ENCODE assay signal across 10 mouse cellular contexts in genomic region chr19:59388399-59388798, GRCm38 (mm10). TPM values are rescaled to one million over a fixed set of nuclear protein-coding genes. Genes with fewer than 3 reads are reported as not detected.
DNase-seq lines count a peak whose midpoint lies in the region; ATAC-seq lines count a peak whose summit lies in the region.
"Had no signal": no experiment of that assay in that cellular context is flagged by ENCODE, and none has a peak within 500 bp of the region (broad histone marks: within the 10 kb centered on the region; RNA-seq: fewer than 3 reads in every experiment).

No protein-coding gene starts in this region.

- 10% methylated on average over 5 of the region's 5 CpGs for WGBS in embryonic facial prominence, embryonic 11.5 days
- 7% methylated on average over 5 of the region's 5 CpGs for WGBS in hindbrain, embryonic 16.5 days

- H3K9me3 ChIP-seq in embryonic facial prominence, embryonic 11.5 days (replicated peaks; ENCODE audit: control insufficient read depth, low read length), result no peaks in the 10 kb centered on the region
- no peaks in the 10 kb centered on the region for H3K9me3 ChIP-seq in hindbrain, embryonic 16.5 days (ENCODE audit: control insufficient read depth, low read length)

- H3K27ac ChIP-seq in embryonic facial prominence, embryonic 11.5 days (replicated peaks; ENCODE audit: low read depth, low read length), result no peak overlapping the region
- H3K27ac ChIP-seq in hindbrain, embryonic 16.5 days (ENCODE audit: low read depth, low read length), result no peak overlapping the region

- no peak overlapping the region for H3K4me2 ChIP-seq in embryonic facial prominence, embryonic 11.5 days (ENCODE audit: low read depth, low read length)
- H3K4me2 ChIP-seq in hindbrain, embryonic 16.5 days (ENCODE audit: low read length), result peak overlapping the region; percentile 39

- peak; percentile 56 for ATAC-seq in frontal cortex, adult (ENCODE audit: low TSS enrichment)
- no peak; the same call in 1 of the 2 replicates for ATAC-seq in embryonic facial prominence, embryonic 11.5 days (replicated peaks; ENCODE audit: insufficient number of reproducible peaks, low FRiP score, low TSS enrichment, low read depth)
- ATAC-seq in hindbrain, embryonic 16.5 days, result peak; percentile 37; the same call in 1 of the 2 replicates
- ATAC-seq in cerebellum, adult (ENCODE audit: insufficient number of reproducible peaks, low FRiP score, low TSS enrichment), result no peak

- H3K4me3 ChIP-seq in embryonic facial prominence, embryonic 11.5 days (ENCODE audit: low read depth, low read length), result no peak overlapping the region
- no peak overlapping the region for H3K4me3 ChIP-seq in hindbrain, embryonic 16.5 days (ENCODE audit: low read length)

- H3K9ac ChIP-seq in embryonic facial prominence, embryonic 11.5 days (replicated peaks; ENCODE audit: low read length), result no peak overlapping the region
- H3K9ac ChIP-seq in hindbrain, embryonic 16.5 days (ENCODE audit: low read depth, low read length), result no peak overlapping the region

- peaks cover 2% of the 10 kb centered on the region; the same call in 1 of the 2 replicates for H3K27me3 ChIP-seq in embryonic facial prominence, embryonic 11.5 days (ENCODE audit: control insufficient read depth, insufficient read depth, low read length)
- H3K27me3 ChIP-seq in hindbrain, embryonic 16.5 days (replicated peaks; ENCODE audit: control insufficient read depth, insufficient read depth, low read length), result peaks cover 8% of the 10 kb centered on the region; the same call in 1 of the 2 replicates

- H3K36me3 ChIP-seq in embryonic facial prominence, embryonic 11.5 days (replicated peaks; ENCODE audit: control insufficient read depth, insufficient read depth, low read depth, low read length), result no peaks in the 10 kb centered on the region
- no peaks in the 10 kb centered on the region for H3K36me3 ChIP-seq in hindbrain, embryonic 16.5 days (ENCODE audit: control insufficient read depth, insufficient read depth, low read length)

- H3K4me1 ChIP-seq in embryonic facial prominence, embryonic 11.5 days (ENCODE audit: control insufficient read depth, insufficient read depth, low read length), result no peaks in the 10 kb centered on the region
- H3K4me1 ChIP-seq in hindbrain, embryonic 16.5 days (ENCODE audit: control insufficient read depth, insufficient read depth, low read depth, low read length), result peaks cover 5% of the 10 kb centered on the region

- DNase-seq in frontal cortex, postnatal 25 days (ENCODE audit: low spot score in 2 of 2), result no peak
- peak; percentile 33 for DNase-seq in embryonic facial prominence, embryonic 11.5 days (ENCODE audit: low spot score)
- peak; percentile 20 for DNase-seq in neural tube, embryonic 10.5 days (ENCODE audit: extremely low spot score, low spot score)
- no peak for DNase-seq in adrenal gland, postnatal 36 days
- no peak for DNase-seq in spleen, adult 18-20 months
- DNase-seq: adrenal gland, adult 8-10 months; left cerebral cortex, postnatal 4 days had no signal

RNA-seq across cellular contexts. Expression of gene Pdzd8, which starts 42.8 kb away (rescaled TPM):
- polyA plus RNA-seq in embryonic facial prominence, embryonic 11.5 days (2014; fragmentation: Nextera tagmentation; extraction: Ambion mirVana), result 17.0 and 18.0 TPM in 2 replicates
- 8.4 and 9.4 TPM in 2 replicates for polyA plus RNA-seq in hindbrain, embryonic 16.5 days (2015; fragmentation: Nextera tagmentation; extraction: Ambion mirVana)
- 10 to 100 TPM; 35.6 to 38.8 TPM for total RNA-seq in adrenal gland, postnatal 36 days (2021)

Comparison
In these comparisons a context has a peak if more than half of its experiments do, and no peak if none do; other contexts are left out.
1. ATAC-seq: peak in frontal cortex, adult (single experiment) and hindbrain, embryonic 16.5 days (single experiment); none in embryonic facial prominence, embryonic 11.5 days (single experiment) and cerebellum, adult (single experiment).
2. DNase-seq: peak in embryonic facial prominence, embryonic 11.5 days (single experiment) and neural tube, embryonic 10.5 days (single experiment); none in frontal cortex, postnatal 25 days (0 of 2), adrenal gland, postnatal 36 days (0 of 2) and spleen, adult 18-20 months (0 of 2).